Mouse (Mus musculus) 416B (cell line): ENCODE results near the gene Ccdc180.

Source experiments
- DNase-seq: peaks from one replicate; pipeline ENCODE4 v3.0.0; 2011; ENCODE audit warnings: low read depth

The Ccdc180 gene

GRCm38 (mm10) chr4:45890066-45890761 lies at the start of gene Ccdc180:
TSS of gene Ccdc180 (plus strand) at chr4:45890303.
- peak; percentile 77 for DNase-seq

DNA sequence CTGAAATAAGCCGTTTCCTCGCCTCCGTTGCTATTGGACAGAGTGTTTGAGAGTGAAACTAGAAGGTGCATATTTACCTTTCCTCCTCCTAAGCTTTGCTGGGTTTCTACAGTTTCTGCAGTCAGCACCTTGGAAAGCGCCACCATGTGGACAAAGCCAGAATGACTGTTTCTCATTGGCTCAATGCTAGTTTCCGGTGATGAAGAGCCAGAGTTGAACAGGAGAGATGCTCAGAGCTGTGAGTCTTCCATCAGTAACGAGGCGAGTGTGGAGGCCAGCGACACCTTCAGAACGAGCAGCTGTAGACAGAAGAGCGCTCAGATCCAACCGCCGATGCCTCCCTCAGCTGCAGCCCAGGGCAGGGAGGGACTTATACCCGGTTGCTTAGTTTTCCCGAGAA lies 45.7 kb upstream of the Ccdc180 start:
- DNase-seq, result peak; percentile 23

- no peak for DNase-seq
These were observed 43.8 kb upstream of the Ccdc180 start for GRCm38 (mm10) chr4:45846263-45846662.

DNA sequence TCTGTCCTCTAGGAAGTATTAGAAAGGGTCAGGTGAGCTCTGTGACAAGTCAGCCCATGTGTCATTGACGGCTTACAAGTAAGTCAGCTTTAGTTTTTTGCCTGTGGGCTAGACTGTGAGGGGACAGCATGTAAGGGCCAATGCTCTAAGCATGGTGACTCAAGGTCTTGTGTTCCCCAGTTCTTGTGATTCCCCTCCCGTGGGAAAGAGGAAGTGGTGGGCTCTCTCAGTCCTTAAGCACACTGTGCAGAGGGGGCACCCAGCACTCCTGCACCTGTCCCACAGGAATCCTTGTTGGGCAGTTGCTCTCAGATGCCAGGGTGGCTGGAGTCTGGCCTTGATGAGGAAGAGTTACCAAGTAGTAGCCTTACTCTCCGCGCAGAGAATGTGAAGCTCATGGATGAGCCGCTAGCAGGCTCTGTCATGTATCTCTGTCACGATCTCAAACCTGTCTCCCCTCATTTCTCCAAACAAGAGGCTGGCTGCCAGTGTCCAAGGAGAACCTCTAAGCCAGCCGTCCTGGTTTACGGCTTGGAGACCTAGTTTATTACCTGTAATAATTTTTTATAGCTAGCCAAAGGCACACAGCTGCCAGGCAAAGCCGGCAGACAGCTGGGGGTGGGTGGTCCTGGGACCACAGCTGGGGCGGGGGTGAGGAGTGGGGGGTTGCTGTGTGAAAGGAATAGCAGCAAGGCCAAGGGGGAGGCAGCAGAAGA lies 41.8 kb upstream of the Ccdc180 start, which contains the start of gene Stra6l:
Gene Stra6l (plus strand): TSS at position 556 of the 716 bp plus-strand sequence.
- DNase-seq, result no peak

- DNase-seq, result no peak
These were observed 41.3 kb upstream of the Ccdc180 start for GRCm38 (mm10) chr4:45848825-45849156.

GRCm38 (mm10) chr4:45849419-45849818 lies 40.7 kb upstream of the Ccdc180 start:
- no peak for DNase-seq

GRCm38 (mm10) chr4:45851640-45852051 lies 38.5 kb upstream of the Ccdc180 start:
- DNase-seq, result no peak

DNA sequence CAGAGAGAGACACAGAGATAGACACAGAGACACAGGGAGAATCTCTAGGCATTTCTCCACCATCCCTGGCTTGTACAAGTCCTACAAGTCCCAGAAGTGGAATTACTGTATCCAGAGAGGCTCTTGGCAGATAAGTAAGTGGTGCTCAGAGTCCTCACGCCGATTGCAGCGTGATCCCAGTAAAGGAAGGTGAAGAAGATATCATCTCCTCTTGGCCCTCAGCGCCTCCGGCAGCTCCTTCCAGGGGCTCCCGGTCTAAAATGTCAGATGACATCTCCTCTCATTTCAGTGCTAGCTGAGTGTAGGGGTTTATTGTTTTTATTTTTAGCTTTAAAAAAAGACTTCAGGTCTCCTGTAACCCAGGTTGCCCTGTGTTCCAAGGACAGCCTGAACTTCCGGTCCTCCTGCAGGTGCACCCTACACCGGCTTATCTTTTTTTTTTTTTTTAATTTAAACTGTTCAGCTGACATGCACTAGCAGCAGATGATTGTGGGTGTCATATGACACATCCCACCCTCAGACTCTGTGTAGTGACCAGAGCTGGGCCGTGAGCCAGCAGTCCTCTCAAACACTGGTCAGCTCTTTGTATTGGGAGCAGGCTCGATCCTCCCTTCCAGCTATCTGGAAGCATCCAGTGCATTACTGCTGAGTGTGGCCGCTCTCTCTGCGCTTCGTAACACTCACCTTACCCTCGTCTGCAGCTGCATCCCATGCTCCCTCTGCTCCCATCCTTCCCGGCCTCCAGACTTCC lies 36.4 kb upstream of the Ccdc180 start:
- no peak for DNase-seq

GRCm38 (mm10) chr4:45855803-45856424 lies 34.2 kb upstream of the Ccdc180 start:
- DNase-seq, result peak; percentile 51

DNA sequence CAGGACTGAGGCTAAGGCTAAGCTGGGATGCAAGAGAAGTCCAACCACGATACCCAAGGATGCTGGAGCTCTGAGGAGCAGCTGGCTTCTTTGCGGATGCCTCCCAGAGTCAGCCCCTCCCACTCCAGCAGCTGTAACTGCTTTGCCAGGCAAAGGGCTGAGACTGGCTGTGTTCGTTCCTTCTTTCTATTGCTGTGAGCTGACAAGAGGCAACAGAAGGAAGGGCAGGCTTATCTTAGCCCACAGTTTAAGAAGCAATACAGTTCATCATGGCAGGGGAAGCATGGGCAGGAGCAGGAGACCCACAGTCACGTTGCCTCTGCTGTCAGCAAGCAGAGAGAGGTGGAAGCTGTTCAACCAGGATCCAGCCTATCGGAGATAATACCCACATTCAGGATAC lies 28.9 kb upstream of the Ccdc180 start:
- DNase-seq, result no peak

GRCm38 (mm10) chr4:45867416-45867815 lies 22.7 kb upstream of the Ccdc180 start:
- DNase-seq, result no peak

DNA sequence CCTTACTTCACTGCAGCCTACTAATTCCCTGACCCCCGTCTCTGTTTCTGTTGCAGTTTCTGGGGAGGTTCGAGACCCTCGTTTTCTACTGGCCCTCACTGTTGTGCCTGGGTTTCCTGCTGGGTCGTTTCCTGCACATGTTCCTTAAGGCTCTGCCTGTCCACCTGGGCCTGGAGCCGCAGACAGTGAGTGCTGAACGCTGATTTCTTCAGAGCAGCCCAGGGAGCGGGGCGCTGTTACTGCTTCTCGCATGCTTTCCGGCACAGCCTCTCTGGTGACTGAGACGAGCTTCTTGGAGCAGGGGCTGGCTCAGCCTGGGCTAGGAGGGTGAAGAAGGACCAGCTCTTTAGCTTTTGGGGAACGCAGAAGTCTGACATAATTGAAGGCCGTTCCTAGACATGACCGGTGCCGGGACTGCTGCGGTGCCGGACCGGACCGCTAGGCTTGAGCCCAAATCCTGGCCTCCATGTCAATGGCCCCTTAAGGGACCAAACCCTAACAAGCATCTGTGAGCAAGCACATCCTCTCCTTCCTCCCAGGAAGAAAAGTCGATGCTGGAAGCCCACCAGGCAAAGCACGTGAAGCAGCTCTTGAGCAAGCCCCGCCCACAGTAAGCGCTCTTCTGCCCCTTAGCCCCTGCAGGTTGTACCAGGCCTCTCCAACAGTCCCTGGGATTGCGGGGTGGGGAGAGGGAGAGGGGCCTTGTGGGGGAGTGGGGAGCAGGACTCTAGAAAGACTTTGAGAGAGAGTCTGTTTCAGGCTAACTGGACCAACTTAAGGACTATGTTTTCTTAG lies 20.9 kb upstream of the Ccdc180 start:
- DNase-seq, result no peak

DNA sequence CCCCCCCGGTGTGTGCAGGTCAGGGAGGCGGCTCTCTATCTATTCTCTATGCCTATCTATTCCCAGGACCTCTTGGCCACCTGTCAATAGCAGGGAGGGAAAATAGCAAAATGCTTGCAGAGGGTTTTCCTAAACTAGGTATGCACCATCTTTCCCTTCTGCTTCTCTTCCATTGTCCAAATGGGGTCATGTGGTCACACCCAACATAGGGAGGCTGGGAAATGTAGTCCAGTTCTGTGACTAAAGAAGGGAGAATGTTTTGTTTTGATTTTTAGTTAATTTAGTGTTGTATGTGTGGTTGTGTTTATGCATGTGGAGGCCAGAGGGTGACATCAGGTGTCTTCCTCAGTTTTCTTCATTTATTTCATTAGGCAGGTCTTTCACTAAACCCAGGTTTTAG lies 18.0 kb upstream of the Ccdc180 start:
- DNase-seq, result no peak

- peak; percentile 53 for DNase-seq
These were observed 11.2 kb upstream of the Ccdc180 start for GRCm38 (mm10) chr4:45878929-45879328.

DNA sequence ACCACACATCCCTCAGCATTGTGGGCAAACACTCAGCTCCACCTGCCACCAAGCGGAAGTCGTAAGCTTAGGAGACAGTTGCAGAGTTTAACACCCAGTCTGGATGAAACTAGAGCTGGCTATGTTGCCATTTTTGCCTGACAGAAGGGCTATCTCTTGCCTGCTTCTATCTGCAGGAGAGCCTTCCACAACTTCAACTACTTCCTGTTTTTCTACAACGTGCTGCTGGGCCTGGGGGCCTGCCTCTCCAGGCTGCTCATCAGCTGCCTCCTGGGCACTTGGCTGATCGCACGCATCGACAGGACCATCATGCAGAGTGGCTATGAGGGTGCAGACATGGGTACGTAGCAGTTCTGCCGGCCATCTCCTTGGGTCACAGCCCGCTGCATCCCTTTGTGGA lies 7.6 kb upstream of the Ccdc180 start:
- no peak for DNase-seq

DNA sequence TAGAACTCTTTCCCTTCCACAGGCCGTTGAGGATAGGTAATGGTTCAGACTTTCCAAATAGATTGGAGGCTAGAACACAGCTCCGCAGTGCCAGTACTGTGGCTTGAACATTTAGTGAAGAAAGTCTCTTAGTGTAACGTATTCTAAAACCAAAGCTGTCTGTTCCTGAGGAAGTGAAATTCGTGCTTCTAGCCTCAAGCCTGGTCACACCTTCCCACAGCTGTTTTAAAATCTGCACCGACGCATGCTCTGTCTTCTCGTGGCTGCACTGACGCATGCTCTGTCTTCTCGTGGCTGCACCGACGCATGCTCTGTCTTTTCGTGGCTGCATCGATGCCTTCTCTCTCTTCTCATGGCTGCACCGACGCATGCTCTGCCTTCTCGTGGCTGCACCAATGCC lies 6.9 kb upstream of the Ccdc180 start:
- no peak for DNase-seq

- peak; percentile 7 for DNase-seq
These were observed 616 bp upstream of the Ccdc180 start for GRCm38 (mm10) chr4:45889487-45889886.

GRCm38 (mm10) chr4:45896425-45897081 lies 6.5 kb downstream of the Ccdc180 start:
- DNase-seq, result no peak

DNA sequence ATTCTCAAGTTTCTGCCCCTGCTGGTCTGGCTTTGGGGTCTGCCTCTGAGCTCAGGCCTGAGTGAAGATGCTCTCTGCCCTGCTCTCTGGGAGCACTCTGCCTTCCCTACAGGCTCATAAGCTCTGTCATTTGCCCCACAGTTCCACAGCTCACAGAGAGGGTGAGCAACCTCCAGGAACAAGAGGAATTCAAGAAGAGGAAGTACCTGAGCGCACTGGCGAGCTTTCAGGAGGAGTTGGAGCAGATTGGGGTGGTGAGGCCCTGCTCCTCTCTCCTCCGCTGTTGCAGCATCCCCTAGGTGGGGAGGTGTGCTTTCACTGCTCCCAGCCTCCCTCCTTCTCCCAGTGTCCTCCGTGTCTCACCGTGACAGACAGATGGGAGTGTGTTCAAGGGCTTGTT lies 8.3 kb downstream of the Ccdc180 start:
- no peak for DNase-seq

DNA sequence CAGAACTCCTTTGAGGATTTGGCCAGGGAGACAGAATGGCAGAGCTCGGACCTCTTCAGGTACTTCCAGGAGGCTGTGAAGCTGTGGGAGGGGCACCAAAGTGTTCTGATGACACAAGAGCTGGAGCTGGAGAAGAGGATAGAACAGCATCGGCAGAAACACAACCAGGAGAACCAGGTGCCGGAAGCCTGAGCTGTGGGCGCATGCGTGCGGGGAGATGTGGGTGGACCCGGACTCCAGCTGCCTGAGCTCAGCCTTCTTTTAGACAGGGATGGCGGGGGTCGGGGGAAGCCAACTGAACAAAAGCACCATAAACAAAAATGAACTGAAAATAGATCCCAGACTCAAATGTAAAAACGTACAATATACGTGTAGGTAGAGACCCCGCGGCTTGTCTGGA lies 19.2 kb downstream of the Ccdc180 start:
- no peak for DNase-seq

GRCm38 (mm10) chr4:45909924-45910323 lies 19.8 kb downstream of the Ccdc180 start:
- no peak for DNase-seq
